Mouse (Mus musculus): ENCODE measurements at regions not wholly inside any gene's neighbourhood (a gene's known extent, or its start where the extent isn't known, plus 50 kb on each side); places are given as distances from the start of the nearest gene placed in this dataset.

- TF ChIP-seq USF1 (IDR thresholded peaks at IDR 0.05; ENCODE audit: low read depth): no peak
- TF ChIP-seq CTCF (IDR thresholded peaks at IDR 0.05; ENCODE audit: control insufficient read depth, insufficient read depth, insufficient read length): no peak
- TF ChIP-seq CEBPB (IDR thresholded peaks at IDR 0.05; ENCODE audit: low read depth): no peak
- TF ChIP-seq MYOD1 (IDR thresholded peaks at IDR 0.05; ENCODE audit: control insufficient read depth, insufficient read length, low read depth): no peak
- TF ChIP-seq MAX (IDR thresholded peaks at IDR 0.05): no peak
Observed at GRCm38 (mm10) chr8:57013813-57014320, 306.9 kb upstream of the Hand2 start.
